Mouse (Mus musculus) ES-E14 (cell line): ENCODE data around the gene Slpi. TPM values are rescaled to one million over a fixed set of nuclear protein-coding genes. Genes with fewer than 3 reads are reported as not detected.

Source experiments
- DNase-seq: peaks from one replicate; pipeline ENCODE4 v3.0.0-alpha.2; 2013; ENCODE audit warnings: low read depth, low spot score
- H3K27ac ChIP-seq: 2 replicates; pipeline ENCODE4 v1.5.1; 2012; ENCODE audit warnings: low read depth, mild to moderate bottlenecking, low read length, moderate library complexity, mixed read lengths; ENCODE audit not compliant: poor library complexity, insufficient read depth, severe bottlenecking
- H3K36me3 ChIP-seq: 2 replicates; pipeline ENCODE4 v1.6.1; 2012; ENCODE audit warnings: mild to moderate bottlenecking, low read length, moderate library complexity, mixed read lengths; ENCODE audit not compliant: control insufficient read depth, poor library complexity, insufficient read depth, severe bottlenecking
- H3K4me1 ChIP-seq, 2 experiments: fragments of 150-350 bp in 1 of 2; sonication (generic) in 1 of 2; 2 replicates each; pipeline ENCODE4 v1.6.1; 2012; ENCODE audit warnings: low read length in 2 of 2, mild to moderate bottlenecking in 1 of 2, mixed read lengths in 1 of 2; ENCODE audit not compliant: control insufficient read depth in 2 of 2, insufficient read depth in 2 of 2, poor library complexity in 1 of 2
- H3K4me3 ChIP-seq, 2 experiments: fragments of 150-350 bp in 1 of 2; sonication (generic) in 1 of 2; 2 replicates each; pipeline ENCODE4 v1.5.1; 2012; ENCODE audit warnings: low read length in 2 of 2, low read depth in 1 of 2, mild to moderate bottlenecking in 1 of 2, mixed read lengths in 1 of 2; ENCODE audit not compliant: insufficient read depth in 1 of 2, poor library complexity in 1 of 2, severe bottlenecking in 1 of 2
- H3K9ac ChIP-seq: 2 replicates; pipeline ENCODE4 v1.6.1; 2012; ENCODE audit warnings: low read depth, mild to moderate bottlenecking, low read length, mixed read lengths; ENCODE audit not compliant: poor library complexity, insufficient read depth, severe bottlenecking
- H3K9me3 ChIP-seq: fragments of 150-350 bp; sonication (generic); 2 replicates; pipeline ENCODE4 v1.6.1; 2012; ENCODE audit warnings: low read depth, mild to moderate bottlenecking, low read length; ENCODE audit not compliant: control insufficient read depth, insufficient read depth
- CHD2 ChIP-seq: IDR thresholded peaks from 2 replicates; pipeline ENCODE4 v1.6.1; 2014; ENCODE audit warnings: mild to moderate bottlenecking, low read depth, low read length, inconsistent platforms
- HCFC1 ChIP-seq: IDR thresholded peaks from 2 replicates; pipeline ENCODE4 v1.6.1; 2012; ENCODE audit warnings: low read length, inconsistent platforms, borderline replicate concordance; ENCODE audit not compliant: insufficient read depth
- MAFK ChIP-seq: IDR thresholded peaks from 2 replicates; pipeline ENCODE4 v1.6.1; 2014; ENCODE audit warnings: mild to moderate bottlenecking, low read depth, low read length, inconsistent platforms; ENCODE audit not compliant: insufficient read depth
- ZC3H11A ChIP-seq: IDR thresholded peaks from 2 replicates; pipeline ENCODE4 v1.6.1; 2012; ENCODE audit warnings: low read depth, mild to moderate bottlenecking, inconsistent platforms, low read length, borderline replicate concordance
- ZNF384 ChIP-seq: IDR thresholded peaks from 2 replicates; pipeline ENCODE4 v1.6.1; 2012; ENCODE audit warnings: low read depth, low read length, inconsistent platforms
- in situ Hi-C, 2 experiments: fragments of 600-800 bp; cut with MboI; formaldehyde crosslinking; loops; one replicate each; pipeline ENCODE4 v1.15.1; 2025; ENCODE audit warnings: low sequenced_read_pairs in 2 of 2, inconsistent platforms in 1 of 2; ENCODE audit not compliant: unreplicated experiment in 2 of 2
- total RNA-seq: library from RNA; depleted of rRNA; stranded (reverse); fragments of 300-350 nt; gene quantifications from 2 replicates; pipeline ENCODE4 v1.2.3, GENCODE M21; 2012

Gene Slpi
- total RNA-seq, 1 experiment, result not detected

DNA sequence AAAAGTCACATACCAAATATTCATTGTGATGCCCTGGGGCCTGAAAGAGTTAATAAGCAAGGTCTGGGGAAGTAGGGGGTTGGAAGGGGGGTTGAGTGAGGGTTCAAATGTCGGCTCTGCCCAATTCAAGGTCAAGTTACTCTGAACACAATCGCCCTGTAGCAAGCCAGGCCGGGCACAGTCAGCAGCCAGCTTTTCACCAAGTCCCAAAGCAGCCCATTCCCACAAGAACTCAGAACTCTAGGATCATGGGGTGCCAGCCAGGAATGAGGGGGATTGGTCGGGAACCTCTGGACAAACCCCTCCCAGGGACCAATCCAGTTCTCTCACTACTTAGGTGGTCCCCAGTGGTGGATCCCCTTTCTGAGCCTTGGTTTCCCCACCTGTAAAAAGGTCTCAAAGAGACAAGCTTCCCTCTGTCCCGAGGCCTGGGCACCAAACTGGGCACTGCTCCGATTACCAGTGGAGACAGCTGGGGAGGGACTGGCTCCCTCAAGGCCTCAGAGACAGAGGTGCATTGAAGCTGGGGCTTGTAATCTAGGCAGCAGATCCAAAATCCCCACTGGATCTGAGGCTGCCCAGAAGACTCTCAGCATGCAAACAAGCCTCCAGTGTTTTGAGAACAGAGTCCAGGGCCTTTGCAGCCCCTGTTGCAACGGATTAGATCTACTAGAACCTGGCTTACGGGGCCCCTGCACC lies 47.5 kb upstream of the Slpi start:
- TF ChIP-seq HCFC1 (no peak), ZC3H11A (no peak), CHD2 (no peak), MAFK (no peak), ZNF384 (no peak)
- DNase-seq, result no peak
- peaks cover 4 to 78% of the 10 kb centered on the region in 2 experiments for H3K4me1 ChIP-seq
- H3K4me3 ChIP-seq, result no peak overlapping the region
- H3K36me3 ChIP-seq, result peaks cover 5% of the 10 kb centered on the region; the same call in 1 of the 2 replicates
- no peaks in the 10 kb centered on the region for H3K9me3 ChIP-seq
- H3K9ac ChIP-seq, result peak overlapping the region; percentile 28; the same call in 1 of the 2 replicates
- no peak overlapping the region; the same call in 1 of the 2 replicates for H3K27ac ChIP-seq
- in situ Hi-C loops, result no loop called here

- Histone ChIP-seq H3K36me3 (peaks cover 2% of the 10 kb centered on the region; the same call in 1 of the 2 replicates), H3K4me3 (no peak overlapping the region; a peak in 1 of 4 replicates), H3K27ac (0 out of 2 replicates have a peak overlapping the region, but pooled peaks have one; percentile 49), H3K9ac (no peak overlapping the region), H3K4me1 (peaks cover 4 to 77% of the 10 kb centered on the region in 2 experiments), H3K9me3 (no peaks in the 10 kb centered on the region)
- DNase-seq, result no peak
- TF ChIP-seq MAFK (no peak), ZC3H11A (no peak), CHD2 (no peak), ZNF384 (no peak), HCFC1 (no peak)
- in situ Hi-C loops, result no loop called here
These were observed 46.6 kb upstream of the Slpi start for GRCm38 (mm10) chr2:164435216-164436090.

GRCm38 (mm10) chr2:164434681-164435080 lies 45.8 kb upstream of the Slpi start:
- Histone ChIP-seq H3K4me3 (no peak overlapping the region), H3K27ac (no peak overlapping the region), H3K4me1 (peaks cover 7 to 72% of the 10 kb centered on the region in 2 experiments), H3K9me3 (no peaks in the 10 kb centered on the region), H3K9ac (no peak overlapping the region), H3K36me3 (peaks cover 4% of the 10 kb centered on the region; the same call in 1 of the 2 replicates)
- no peak for DNase-seq
- in situ Hi-C loops, result no loop called here
- TF ChIP-seq CHD2, result no peak
- TF ChIP-seq ZNF384, result no peak
- no peak for TF ChIP-seq HCFC1
- no peak for TF ChIP-seq ZC3H11A
- no peak for TF ChIP-seq MAFK

DNA sequence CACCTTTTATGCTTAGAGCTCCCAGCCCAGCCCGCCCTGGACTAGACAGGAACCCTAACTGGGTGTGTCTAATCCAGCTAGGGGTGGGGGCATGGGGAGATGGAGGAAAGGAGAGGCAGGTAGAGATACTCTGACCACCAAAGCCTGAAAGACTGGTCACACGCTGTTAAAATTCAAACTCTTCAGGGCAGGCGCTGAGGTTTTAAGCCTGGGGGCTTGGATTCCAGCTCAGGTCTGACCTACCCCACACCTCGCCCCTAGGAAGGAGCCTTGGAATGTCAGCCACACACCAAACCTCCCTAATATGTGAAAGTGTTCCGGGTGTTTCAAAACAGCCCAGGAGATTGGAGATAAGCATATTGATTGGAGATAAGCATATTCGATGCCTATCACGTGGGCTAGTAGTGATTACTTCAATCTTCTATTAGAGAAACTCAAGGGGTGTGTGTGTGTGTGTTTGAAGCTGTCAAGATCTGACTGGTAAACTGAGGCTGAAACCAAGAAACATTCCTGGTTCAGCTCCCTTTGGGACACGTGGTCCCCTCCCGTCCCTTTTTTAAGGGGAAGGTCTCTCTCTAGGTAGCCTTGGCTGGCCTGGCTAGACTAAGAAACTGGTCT lies 44.5 kb upstream of the Slpi start:
- H3K9ac ChIP-seq, result 0 out of 2 replicates have a peak overlapping the region, but pooled peaks have one; percentile 3
- TF ChIP-seq HCFC1 (no peak), ZNF384 (no peak), MAFK (no peak), ZC3H11A (no peak), CHD2 (no peak)
- peaks cover 17% of the 10 kb centered on the region for H3K36me3 ChIP-seq
- no peaks in the 10 kb centered on the region for H3K9me3 ChIP-seq
- H3K27ac ChIP-seq, result no peak overlapping the region; the same call in 1 of the 2 replicates
- no peak for DNase-seq
- peak overlapping the region in 1 of 2 experiments; percentile 21; a peak in 1 of 4 replicates for H3K4me3 ChIP-seq
- H3K4me1 ChIP-seq, result peaks cover 7 to 73% of the 10 kb centered on the region in 2 experiments
- in situ Hi-C loops, result no loop called here
